Mouse (Mus musculus): ENCODE results near the gene Inpp5b.
A peak's percentile ranks its signal among the peaks of the same experiment; 100 is the strongest.

GRCm38 (mm10) chr4:124741376-124742343, at the start of gene Inpp5b:
- TF ChIP-seq CTCF (IDR thresholded peaks at IDR 0.05; ENCODE audit: insufficient read depth, low read length), result no peak
- TF ChIP-seq POLR2A (IDR thresholded peaks at IDR 0.05; ENCODE audit: borderline replicate concordance, extremely low read depth, low read depth, low read length), result peak; percentile 57; the same call in 1 of the 2 replicates

Measured in lung, adult 2 months (tissue).